Mouse (Mus musculus): ENCODE results near the gene Sft2d2.

DNA sequence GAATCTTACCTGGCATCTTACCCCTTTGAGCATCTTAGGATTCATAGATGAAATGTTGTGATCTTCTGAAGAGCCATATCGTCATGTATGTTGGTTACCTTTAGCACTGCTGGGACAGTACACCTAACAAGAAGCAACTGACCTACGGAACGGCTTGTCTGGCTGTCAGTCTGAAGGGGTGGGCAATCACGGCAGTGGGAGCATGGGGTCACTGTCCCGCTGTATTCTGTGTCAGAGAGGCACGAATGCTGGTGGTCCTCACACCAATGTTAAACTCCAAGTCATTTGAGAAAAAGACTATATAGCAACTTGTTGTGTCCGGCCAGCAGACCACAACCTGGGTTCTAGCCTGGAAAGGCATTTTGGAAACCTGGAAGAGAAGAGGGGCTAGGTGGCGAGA lies 23.0 kb downstream of the Sft2d2 start:
- TF ChIP-seq POLR2A (IDR thresholded peaks at IDR 0.05; ENCODE audit: borderline replicate concordance, extremely low read depth, low read depth, low read length): no peak
- no peak for TF ChIP-seq CTCF (IDR thresholded peaks at IDR 0.05; ENCODE audit: insufficient read depth, low read length)

Measured in lung, adult 2 months (tissue).